Mouse (Mus musculus): ENCODE results near the gene Tmem206.
A peak's percentile ranks its signal among the peaks of the same experiment; 100 is the strongest.

Tmem206 gene

DNA sequence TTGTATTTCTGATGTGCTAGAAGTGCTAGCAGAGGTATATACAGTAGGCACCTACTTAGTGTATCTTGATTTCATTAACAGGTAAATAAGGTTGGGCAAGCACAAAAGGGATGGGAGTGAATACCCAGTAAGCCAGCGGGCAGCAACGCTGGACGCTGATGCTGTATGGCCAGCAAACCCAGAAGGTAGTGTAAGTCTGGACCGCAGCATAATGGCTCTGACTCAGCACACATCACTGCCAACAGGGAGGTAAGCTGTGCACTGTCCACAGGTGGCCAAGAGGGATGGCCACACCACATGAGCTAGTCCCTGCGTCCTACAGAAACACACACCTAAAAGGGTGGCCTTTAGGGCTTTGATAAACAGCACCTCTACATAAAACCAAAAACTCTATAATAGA is 24.6 kb downstream of the Tmem206 start:
- DNase-seq (ENCODE audit: low spot score) = no peak

DNA sequence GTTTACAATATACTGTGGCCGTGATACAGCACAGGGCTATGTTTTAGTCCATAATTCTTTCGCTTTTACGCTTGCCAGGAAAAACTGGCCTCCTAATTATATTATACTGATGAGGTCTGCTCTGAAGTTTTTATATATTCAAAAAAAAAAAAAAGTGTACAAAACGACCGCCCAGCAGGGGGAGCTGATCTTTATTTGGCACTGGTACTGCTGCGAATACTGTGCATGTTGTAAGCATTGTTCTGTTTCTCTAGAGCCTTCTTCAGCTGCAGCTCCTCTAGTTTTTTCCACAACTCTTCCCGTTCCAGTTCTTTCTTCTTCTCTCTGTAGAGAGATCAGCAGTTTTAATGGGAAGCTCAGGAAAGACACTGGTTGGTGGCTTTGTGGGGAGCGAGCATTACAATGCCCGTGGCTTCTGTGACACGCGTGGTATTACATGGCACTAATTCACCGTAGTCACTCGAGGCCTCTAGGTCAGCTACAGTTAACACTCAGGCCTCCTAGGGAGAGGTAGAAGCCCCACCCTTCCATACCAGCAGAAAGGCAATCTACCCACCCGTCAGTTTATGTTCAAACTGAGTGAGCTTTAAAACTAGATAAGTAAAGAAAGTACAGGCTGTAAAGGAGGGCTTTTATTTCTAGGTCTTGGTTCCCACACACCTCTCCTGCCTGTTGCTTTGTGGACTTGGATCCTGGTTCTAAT is 27.2 kb downstream of the Tmem206 start:
- DNase-seq (ENCODE audit: low spot score) = no peak

DNA sequence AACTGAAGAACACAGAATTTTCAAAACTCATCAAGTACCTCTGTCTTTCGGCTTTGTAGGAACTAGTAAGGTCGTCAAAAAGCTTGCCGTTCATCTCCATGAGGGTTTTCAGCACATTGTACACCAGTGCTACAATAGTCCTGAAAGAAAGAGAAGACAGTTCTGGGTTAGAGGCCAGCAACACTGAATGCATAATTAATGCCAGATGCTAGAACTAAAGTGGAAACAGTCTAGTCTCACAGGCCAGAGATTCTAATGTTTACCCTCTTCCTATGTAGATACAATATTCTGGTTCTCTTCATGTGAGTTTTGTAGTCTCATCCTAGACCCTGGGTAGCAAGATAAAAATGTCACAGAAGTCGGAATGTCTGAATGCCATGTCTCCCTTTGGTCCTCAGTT is 28.1 kb downstream of the Tmem206 start:
- DNase-seq (ENCODE audit: low spot score) = no peak

DNA sequence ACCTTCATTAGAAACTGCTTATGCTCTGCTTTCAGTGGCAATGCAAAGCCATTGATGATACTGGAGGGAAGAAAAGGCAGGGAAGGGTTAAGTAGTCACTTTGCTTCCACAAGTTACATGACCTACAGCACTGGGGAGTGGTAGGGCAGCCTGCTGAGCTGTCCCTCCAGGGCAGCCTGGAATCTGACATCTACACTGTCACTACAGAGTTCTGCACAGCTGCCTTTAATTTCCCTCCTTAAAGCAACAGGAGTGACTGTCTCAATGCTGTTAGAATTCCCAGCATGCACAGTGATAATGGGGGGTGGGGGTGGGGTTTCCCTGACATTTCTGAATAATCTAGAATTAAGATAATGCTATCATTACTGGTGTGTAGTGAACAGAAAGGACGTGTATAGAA is 31.2 kb downstream of the Tmem206 start:
- DNase-seq (ENCODE audit: low spot score) = no peak

DNA sequence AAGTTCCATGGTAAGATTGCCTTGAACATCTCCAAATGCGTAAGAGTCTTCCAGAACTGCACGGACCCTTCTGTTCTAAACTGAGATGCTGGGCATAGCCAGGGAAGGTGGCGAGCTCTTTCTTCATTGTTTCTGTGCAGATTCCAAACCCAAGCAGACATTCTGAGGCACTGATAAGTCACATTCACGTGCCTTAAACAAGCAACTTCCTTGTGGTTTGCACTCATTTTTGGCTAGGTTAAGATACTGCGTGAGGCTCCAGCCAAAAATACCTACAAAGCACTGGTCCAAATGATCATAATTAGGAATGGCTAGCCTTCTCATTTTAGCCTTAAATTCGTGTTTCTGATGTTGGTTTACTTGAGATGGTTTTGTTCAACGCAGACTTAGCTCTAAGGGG is 33.8 kb downstream of the Tmem206 start:
- no peak for DNase-seq (ENCODE audit: low spot score)

DNA sequence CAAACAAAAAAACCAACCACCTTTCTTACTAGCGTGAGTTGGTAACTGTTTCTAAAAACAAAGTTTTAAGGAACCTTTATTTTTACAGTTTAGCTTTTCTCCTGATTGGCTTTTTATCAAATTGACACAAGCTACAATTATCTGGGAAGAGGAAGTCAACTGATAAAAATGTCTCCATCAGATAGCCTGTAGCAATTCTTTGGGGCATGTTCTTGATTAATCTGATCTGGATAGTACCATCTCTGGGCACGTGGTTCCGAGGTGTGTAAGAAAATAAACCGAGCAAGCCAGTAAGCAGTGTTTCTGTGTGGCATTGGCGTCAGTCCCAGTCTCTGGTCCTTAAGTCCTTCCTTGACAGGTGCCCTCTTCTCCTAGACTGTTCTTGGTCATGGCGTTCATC is 36.7 kb downstream of the Tmem206 start:
- no peak for DNase-seq (ENCODE audit: low spot score)

DNA sequence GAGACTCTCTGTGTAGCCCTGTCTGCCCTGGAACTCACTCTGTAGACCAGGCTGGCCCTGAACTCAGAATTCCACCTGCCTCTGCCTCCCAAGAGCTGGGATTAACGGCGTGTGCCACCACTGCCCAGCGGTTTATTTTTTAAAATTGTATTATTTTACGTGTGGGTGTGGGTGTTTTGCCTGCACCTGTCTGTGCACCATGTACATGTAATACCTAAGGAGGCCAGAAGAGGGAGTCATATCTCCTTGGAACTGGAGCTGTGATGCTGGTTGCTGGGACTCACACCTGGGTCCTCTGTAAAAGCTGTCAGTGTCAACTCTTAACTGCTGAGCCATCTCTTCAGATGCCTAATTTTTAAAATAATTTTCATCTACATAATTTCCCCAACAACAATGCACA is 38.8 kb downstream of the Tmem206 start:
- no peak for DNase-seq (ENCODE audit: low spot score)

DNA sequence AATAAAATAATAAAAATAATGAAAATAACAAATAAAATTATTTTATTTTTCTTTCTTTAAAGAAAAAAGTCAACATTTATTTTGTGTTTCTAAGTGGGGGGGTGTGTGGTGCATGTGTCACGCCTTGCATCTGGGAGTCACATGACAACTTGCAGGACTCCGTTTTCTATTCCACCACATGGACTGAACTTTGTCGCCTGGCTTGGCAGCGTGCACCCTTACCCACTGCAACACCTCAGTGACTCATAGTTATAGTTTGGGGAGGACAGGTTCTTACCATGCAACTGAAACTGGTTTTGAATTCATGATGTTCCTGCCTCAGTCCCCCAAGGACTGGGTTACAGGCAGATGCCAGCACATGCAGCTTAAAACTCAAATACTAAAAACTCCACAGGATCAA is 42.5 kb downstream of the Tmem206 start:
- DNase-seq (ENCODE audit: low spot score) = no peak

DNA sequence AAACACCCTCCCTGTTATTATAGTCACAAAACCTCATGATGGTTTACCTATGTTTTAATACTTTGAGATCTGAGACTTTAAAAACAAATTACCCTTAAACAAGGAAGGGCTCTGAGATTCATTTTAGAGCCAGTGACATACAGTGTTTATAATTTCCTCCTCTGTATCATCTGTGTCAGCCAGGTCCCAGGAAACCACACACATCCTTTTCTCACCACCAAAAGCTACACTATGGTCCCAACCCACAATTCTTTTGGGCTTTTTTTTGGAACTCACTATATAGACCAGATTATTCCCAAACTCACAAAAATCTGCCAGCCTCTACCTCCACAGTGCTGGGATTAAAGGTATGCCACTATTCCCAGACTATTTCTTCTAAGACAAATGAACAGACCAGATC is 43.4 kb downstream of the Tmem206 start:
- no peak for DNase-seq (ENCODE audit: low spot score)

DNA sequence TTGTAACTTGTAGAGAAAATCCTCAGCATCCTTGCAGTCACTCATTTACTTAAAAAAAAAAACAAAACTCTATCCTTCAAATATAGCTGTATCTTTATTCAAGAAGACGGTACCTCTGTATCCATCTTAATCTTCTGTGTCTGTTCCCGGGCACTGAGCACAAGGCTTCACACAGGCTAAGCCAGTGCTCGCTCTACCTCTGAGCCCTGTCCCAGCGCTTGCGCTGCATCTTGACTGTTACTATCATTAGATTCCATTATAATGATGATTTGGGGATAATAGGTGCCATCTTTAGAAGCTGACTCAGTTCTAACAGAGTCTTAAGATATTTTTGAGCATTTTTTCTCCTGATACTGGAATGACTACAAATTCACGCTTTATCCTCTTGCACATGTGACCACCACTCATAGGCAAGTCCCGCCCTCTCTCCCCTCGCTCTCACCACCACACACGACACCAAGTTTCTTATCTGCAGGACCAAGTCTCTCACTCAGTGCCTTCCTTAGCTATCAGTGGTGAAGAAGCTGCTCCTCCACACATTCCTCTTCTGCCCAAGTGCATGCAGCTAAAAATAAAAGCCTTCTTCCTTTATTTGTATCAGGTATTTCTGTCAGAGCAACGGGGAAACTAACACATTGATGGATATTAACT is 49.4 kb downstream of the Tmem206 start:
- DNase-seq (ENCODE audit: low spot score) = no peak

DNA sequence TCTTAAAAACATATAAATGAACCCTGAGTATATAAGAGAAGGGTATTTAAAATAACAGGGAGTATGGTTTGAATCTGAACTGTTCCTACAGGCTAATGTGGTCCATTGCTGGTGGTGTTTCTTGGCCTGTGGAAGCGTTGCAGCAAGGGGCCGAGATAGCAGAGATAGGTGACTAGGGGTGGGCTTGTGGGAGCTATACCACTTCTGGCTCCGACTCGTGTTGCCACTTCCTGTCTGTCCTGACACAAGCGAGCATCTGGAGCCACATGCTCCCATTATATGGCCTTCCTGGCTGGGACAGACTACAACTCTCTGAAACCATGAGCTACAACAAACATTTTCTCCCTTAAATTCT is 49.9 kb downstream of the Tmem206 start:
- DNase-seq (ENCODE audit: low spot score) = no peak

DNA sequence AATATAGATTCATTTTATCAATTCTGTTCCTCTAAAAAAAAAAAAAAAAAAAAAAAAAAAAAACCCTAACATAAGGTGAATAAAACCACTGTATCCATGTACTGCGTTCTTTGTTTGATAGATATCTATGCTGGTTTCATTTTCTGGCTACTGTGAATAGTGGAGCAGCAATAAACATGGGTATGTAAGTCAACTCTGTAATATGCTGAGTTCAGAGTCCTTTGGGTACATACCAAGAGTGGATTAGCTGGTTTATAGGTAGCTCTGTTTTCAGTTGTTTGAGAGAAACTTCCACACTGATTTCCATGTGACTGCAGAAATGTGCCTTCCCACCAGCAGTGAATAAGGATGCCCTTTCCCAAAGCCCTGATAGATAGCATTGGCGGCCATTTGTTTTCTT is 52.4 kb downstream of the Tmem206 start:
- no peak for DNase-seq (ENCODE audit: low spot score)

DNA sequence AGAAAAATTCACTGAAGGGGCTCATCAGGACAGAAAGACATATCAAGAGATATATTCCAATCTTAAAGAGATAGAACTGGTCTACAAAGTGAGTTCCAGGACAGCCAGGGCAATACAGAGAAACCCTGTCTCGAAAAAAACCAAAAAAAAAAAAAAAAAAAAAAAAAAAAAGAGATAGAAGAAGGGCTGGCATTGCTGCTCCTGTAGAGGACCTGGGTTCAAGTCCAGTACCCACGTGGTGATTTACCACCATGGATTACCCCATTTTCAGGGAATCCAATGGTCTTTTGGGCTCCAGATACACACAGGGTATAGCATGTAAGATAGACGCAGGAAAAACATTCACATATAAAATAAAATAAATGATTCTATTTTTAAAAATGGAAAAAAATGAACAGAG is 55.1 kb downstream of the Tmem206 start:
- DNase-seq (ENCODE audit: low spot score) = no peak

DNA sequence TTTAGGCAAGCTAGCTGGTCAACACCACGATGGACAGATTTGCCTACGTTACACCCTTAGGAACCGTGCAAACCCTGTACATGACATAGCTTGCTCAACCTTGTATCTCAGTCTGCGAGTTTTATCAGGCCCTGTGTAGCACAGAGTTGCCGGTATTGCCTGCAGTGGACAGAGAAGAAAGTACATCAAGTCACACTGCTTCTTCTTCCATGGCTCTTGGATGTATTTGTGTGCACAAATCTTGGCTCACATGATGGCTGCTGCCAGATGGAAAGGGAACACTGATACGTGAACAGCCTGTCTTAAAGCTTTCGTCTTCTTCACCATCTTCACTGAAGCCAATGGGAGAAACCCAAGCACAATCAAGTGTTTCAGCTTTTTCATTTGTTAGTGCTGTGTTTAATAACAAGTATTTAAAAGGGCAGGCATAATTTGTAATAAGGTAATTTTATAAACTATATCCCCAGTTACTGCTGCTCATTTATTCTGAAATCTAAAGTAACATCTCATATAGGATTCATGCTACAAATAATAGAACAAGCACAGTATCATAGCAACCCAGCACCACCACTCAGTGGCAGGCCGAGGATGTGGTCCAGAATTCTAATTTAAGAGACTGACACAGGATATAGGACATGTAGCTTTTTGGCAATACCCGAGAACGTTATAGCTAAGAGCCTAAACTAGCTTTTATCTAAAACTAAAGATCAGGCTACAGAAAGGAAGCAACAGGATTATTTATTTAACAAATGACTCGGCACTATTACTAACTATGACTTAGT is 56.4 kb downstream of the Tmem206 start:
- DNase-seq (ENCODE audit: low spot score) = no peak

DNA sequence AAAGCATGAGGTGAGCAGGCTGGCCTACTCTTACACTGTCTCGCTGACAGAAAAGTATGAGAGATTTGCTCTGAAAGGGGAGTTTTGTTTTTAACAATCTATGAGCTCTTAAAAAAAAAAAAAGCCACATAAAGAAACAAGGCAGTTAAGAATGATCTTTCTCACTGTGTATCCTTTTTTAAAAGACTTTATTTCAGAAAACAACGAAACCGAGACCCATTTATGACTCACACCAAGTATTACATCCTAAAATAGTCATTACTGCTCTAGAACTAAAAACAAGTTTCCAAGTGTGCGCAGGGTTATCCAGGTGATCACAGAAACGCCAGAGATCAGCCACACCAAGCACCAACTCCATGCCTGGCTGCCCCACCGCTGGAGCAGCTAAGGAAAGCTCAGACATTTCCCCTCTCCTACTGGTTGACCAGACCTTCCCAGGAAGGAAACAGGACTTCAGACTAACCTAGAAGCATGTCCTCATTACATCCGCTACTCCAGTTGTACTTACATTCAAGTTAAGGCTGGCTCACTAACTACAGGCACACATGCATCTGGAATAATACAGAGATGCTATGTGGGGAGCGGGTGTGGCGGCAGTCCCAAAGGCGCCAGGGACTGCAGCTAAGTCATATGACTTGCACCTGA is 59.2 kb downstream of the Tmem206 start:
- DNase-seq (ENCODE audit: low spot score) = no peak

DNA sequence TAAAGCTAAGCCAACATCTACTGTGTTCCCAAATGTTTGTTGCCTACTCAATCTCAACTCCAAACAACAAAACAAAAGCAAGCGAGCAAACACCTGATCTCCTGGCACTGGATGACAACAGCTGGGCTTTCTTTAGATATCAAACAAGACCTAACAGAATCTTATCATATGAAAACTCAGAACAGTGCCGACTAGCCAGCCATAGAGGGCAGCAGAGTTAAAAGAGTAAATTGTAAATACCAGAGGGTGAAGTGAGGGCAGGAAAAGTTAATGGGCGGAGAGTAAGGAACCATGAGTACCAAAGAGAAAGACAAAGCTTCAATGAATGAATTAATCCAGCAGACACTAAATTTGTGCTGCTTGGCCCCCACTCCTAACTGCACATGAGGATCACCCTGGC is 65.6 kb downstream of the Tmem206 start:
- DNase-seq (ENCODE audit: low spot score) = peak; percentile 31

DNA sequence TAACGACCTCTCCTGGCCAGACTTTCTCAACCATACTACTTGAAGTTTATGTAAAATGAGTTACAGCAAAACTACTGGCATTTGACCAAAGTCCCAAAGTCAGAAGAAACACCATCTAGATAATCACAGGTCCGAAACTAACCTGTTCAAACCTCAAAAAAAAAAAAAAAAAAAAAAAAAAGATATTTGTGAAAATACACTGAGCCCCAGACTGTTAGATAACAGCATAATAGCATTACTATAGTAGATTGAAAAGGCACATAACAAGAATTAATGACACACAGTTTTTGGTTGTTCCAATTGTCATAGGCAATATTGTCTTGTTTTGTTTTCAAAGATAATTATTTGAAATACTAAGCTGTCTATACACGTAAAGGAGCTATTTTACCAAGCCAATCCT is 67.8 kb downstream of the Tmem206 start:
- DNase-seq (ENCODE audit: low spot score) = no peak

DNA sequence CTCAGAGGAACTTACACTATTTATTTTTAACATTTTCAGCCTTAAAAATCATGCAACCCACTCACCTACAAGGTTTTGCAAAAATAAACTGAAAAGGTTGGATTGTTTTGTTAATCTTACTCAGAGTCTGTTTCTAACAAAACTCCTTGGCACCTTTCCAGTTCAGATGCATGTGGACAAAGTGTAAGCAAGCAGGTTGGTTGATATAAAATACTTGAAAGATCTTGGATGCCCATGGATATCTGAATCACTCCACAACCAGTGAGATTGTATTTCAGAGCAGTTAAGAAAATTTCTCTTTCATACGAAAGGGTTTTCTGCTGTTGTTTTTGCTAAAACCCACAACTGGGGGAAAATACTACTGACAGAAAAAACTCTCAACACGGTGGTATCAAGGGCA is 68.4 kb downstream of the Tmem206 start:
- DNase-seq (ENCODE audit: low spot score) = no peak

DNA sequence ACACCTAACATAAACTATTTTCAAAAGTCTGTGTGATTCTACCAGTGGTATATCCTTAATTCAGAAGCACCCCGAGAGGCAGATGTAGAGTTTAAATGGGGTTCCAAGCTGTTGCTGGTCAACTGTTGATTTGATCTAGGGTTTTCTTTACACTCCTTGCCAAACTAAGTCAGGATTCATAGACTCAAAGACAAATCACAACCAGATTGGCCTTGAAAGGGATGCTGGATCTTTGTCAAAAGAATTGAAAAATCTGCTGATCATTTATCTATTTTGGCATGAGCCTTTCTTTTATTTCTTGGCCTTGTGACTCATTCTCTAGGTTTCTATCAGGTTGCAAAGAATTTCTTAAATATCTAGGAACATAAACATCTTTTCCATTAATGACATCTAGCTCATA is 69.5 kb downstream of the Tmem206 start:
- no peak for DNase-seq (ENCODE audit: low spot score)

DNA sequence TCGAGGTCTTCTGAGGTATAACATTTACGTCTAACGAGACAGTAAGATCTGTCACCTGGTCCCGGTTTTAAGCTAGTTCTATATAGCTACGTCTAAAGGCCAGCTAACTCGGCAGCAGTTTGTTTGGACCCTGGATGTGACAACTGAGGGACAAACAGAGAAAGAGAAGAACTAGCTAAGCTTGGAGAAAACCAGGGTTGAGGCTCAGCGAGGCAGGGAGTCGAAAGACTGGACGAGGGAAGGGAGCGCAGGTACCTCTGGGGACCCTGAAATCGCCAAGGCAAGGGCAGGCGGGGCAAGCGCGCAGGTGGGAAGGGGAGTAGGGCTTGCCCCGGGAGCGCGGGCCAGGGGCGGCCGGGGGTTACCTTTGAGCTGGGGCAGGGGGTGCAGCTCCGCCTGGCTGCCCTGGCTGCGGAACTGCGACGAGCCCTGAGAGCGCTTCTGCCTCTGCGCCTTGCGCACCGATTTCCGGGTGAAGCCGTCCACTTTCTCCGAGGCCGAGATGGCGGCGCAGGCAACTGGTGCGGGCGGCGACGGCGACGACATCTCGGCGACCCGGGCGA is 70.2 kb downstream of the Tmem206 start:
- peak; percentile 64 for DNase-seq (ENCODE audit: low spot score)

DNA sequence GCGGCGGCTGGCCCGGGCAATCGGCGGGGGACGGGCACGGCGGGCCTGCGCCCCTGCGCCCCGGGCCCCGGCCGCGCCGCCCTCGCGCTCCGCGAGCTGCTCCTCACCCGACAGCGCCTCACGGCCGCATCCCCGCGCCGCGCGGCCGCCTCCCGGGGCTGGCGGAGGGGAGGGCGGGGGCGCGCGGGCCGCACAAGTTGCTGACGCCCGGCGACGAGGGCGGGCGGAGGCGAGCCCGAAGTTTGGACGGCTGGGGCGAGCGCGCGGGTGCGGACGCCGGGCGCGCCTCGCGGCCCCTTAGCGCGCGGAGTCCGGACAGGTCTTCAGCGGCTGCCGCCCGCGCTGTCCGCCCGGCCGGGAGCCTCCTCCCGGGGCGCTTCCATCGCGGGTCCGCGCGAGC is 70.7 kb downstream of the Tmem206 start:
- peak; percentile 72 for DNase-seq (ENCODE audit: low spot score)

Measured in ovary, postnatal 36 days (tissue).